Mouse (Mus musculus) left cerebral cortex, postnatal 10 days (tissue): ENCODE results near the gene Gabre. TPM values are rescaled to one million over a fixed set of nuclear protein-coding genes. Genes with fewer than 3 reads are reported as not detected.

Source experiments
- DNase-seq, 2 experiments: peaks; one replicate each; pipeline ENCODE4 v3.0.0; 2021 to 2022; ENCODE audit warnings: low spot score in 2 of 2, mixed read lengths in 1 of 2; ENCODE audit errors: extremely low spot score in 1 of 2
- intact Hi-C: fragments of 180-260 bp; cut with DNase I; formaldehyde crosslinking; loops from one replicate; pipeline ENCODE4 v1.15.1; 2025
- microRNA-seq: library from miRNA; unstranded; fragments of <30 nt; microRNA quantifications from one replicate; pipeline ENCODE4 v1.2.0, GENCODE M21; 2022
- total RNA-seq, 2 experiments: library from RNA; stranded (reverse); gene quantifications; 2 replicates each; pipeline ENCODE4 v1.2.3; 2021

Gabre gene
- total RNA-seq: under 1 TPM; 0.30 to 0.34 TPM

GRCm38 (mm10) chrX:72274659-72275371 lies at the start of gene Gabre:
Gene Gabre (minus strand): TSS chrX:72274803.
- DNase-seq: peak in 1 of 2 experiments; percentile 33
- intact Hi-C loops: no loop called here

- DNase-seq: no peak
- intact Hi-C loops: no loop called here
Observed at GRCm38 (mm10) chrX:72297812-72298211, 23.2 kb upstream of the Gabre start.

- intact Hi-C loops: no loop called here
- no peak for DNase-seq
Observed at GRCm38 (mm10) chrX:72275372-72275663, 715 bp upstream of the Gabre start.

DNA sequence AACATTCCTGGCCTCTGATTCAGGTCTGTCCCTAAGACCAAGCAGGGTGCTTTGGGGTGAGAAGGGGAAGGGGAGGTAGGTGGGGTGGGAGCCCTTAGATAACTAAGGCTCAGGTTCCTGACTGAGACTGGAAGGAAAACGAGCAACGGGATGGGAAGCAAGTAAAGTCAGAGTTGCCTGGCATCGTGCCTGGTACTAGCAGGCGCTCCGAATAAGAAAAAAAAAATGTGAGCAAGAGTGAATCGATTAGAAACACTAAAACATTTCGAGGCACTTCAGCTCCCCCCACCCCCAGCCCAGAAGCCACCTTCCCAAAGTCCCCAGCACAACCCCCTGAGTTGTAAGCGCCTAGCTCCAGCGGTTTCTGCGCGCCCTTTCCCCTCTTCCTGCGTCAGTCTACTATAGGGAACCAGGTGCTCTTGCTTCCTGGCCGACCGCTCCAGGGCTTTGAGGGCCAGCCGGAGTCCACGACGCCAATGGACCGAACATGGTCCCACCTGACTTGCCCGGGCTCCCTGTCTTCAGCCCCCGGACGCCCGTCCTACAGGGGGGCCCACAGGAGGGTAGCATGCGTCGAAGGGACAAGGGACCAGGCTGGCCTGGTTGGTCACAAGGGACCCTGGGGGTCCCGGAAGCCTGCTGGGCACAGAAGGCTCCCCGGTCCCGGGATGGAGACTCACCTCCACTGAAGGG lies 491 bp downstream of the Gabre start:
- intact Hi-C loops: no loop called here
- peak in 1 of 2 experiments; percentile 9 for DNase-seq

DNA sequence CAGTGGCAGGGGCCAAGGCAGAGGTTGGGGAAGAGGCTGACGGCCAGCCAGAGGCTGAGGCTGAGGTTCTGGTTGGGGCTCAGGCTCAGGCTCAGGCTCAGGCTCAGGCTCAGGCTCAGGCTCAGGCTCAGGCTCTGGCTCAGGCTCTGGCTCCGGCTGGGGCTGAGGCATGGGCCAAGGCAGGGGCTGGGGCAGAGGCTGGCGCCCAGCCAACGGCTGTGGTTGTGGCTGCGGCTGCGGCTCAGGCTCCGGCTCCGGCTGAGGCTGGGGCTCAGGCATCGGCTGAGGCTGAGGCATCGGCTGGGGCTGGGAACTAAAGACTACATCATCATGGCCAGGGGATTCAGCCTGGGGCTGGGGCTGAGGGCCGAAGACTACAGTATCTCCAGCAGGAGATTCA lies 4.0 kb downstream of the Gabre start:
- intact Hi-C loops: no loop called here
- peak in 1 of 2 experiments; percentile 14 for DNase-seq

DNA sequence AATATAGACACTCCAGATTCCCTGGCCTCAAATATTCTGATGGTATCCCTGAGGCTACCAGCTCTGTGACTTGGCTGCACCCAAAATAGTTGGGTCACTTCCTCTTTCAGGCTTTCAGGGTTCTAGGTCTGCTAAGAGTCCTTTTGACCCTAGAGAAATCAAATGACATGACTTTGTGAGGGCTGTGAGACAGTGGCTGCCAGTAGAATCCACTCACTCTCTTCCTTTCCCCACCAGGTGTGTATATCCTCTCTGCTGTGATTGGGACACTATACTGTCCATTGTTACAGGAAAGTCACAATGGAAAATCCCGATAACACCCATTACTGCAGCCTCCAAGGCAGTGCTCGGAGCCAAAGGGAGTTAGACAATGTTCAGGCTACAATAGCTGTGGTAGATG lies 52.9 kb downstream of the Gabre start, which contains the start of gene Magea4:
Gene Magea4 (plus strand): TSS at position 301 of the 400 bp plus-strand sequence.
- intact Hi-C loops: no loop called here
- DNase-seq: no peak

Small RNAs within 50 kb of the gene (microRNA-seq; reads per million reads assigned to microRNA genes)
- gene Mir224 (10.9 reads per million, percentile 32 among the genes with 10 or more reads in this experiment), gene Mir452 (0.86 reads per million)

Other genes starting within 250 kb of the Gabre start
- not detected for gene Magea4, start 52.8 kb downstream of the Gabre start, total RNA-seq
- gene Magea10, start 112.1 kb upstream of the Gabre start, total RNA-seq: not detected